Mouse (Mus musculus) lung, embryonic 14.5 days (tissue): Measurements from ENCODE around the gene Mgll. TPM values are rescaled to one million over a fixed set of nuclear protein-coding genes. Genes with fewer than 3 reads are reported as not detected.

Experiments used
- ATAC-seq: fragments of 200-750 bp; cut with Nextera tagmentation; 2 replicates; pipeline ENCODE4 v1.8.0; 2017; ENCODE audit warnings: mild to moderate bottlenecking, moderate TSS enrichment, moderate library complexity; ENCODE audit not compliant: insufficient read depth
- DNase-seq: peaks from one replicate; pipeline ENCODE4 v3.0.0-alpha.2; 2015
- H3K27ac ChIP-seq: fragments of 300-500 bp; sonication (generic); 2 replicates; pipeline ENCODE4 v1.5.1; 2014; ENCODE audit warnings: low read depth, mild to moderate bottlenecking, moderate library complexity
- H3K27me3 ChIP-seq: fragments of 300-500 bp; sonication (generic); 2 replicates; pipeline ENCODE4 v1.6.1; 2014; ENCODE audit warnings: low read length, control low read depth; ENCODE audit not compliant: insufficient read depth
- H3K36me3 ChIP-seq: fragments of 300-500 bp; sonication (generic); 2 replicates; pipeline ENCODE4 v1.6.1; 2014; ENCODE audit warnings: control low read depth; ENCODE audit not compliant: insufficient read depth
- H3K4me1 ChIP-seq: fragments of 300-500 bp; sonication (generic); 2 replicates; pipeline ENCODE4 v1.6.1; 2014; ENCODE audit warnings: antibody characterized with exemption, control low read depth; ENCODE audit not compliant: insufficient read depth
- H3K4me2 ChIP-seq: fragments of 300-500 bp; sonication (generic); 2 replicates; pipeline ENCODE4 v1.6.1; 2014; ENCODE audit warnings: mild to moderate bottlenecking
- H3K4me3 ChIP-seq: fragments of 300-500 bp; sonication (generic); 2 replicates; pipeline ENCODE4 v1.5.1; 2014; ENCODE audit warnings: low read depth, low read length
- H3K9ac ChIP-seq: fragments of 300-500 bp; sonication (generic); 2 replicates; pipeline ENCODE4 v1.6.1; 2014
- H3K9me3 ChIP-seq: fragments of 300-500 bp; sonication (generic); 2 replicates; pipeline ENCODE4 v1.6.1; 2016; ENCODE audit warnings: low read depth, low read length, control low read depth
- CTCF ChIP-seq: IDR thresholded peaks from 2 replicates; pipeline ENCODE4 v1.5.1; 2016; ENCODE audit warnings: antibody characterized with exemption, low read depth
- WGBS: fragments of 180-500 bp; shearing (Covaris S2); extraction: QIAGEN DNeasy Blood & Tissue Kit; methylation state at CpG from one replicate; pipeline ENCODE4 v1.1.7; 2014; 5-methylcytosine and 5-hydroxymethylcytosine counted together
- polyA plus RNA-seq: library from polyadenylated mRNA; unstranded; fragments of >200 nt; fragmentation: Nextera tagmentation; extraction: Ambion mirVana; gene quantifications from 2 replicates; pipeline ENCODE4 v1.2.1, GENCODE M21; 2014

Mgll gene
- 71.5 and 72.4 TPM in 2 replicates for polyA plus RNA-seq

- H3K9me3 ChIP-seq: no peaks in the 10 kb centered on the region
- H3K27me3 ChIP-seq: no peaks in the 10 kb centered on the region
- TF ChIP-seq CTCF: peak; percentile 38
- H3K36me3 ChIP-seq: peaks cover 9% of the 10 kb centered on the region; the same call in 1 of the 2 replicates
- peak within 1 kb of the TSS; percentile 65 for H3K4me3 ChIP-seq
- peak within 1 kb of the TSS; percentile 79 for H3K4me2 ChIP-seq
- H3K9ac ChIP-seq: peak within 1 kb of the TSS; percentile 79
- peak; percentile 80 for DNase-seq
- peaks cover 7% of the 10 kb centered on the region; the same call in 1 of the 2 replicates for H3K4me1 ChIP-seq
- H3K27ac ChIP-seq: peak within 1 kb of the TSS; percentile 73
- peak; percentile 86 for ATAC-seq
- WGBS: under 1% methylated on average over 105 of the region's 105 CpGs
Observed at GRCm38 (mm10) chr6:88724313-88725195, at the start of gene Mgll. Mgll (plus strand) TSS chr6:88724412.

- 82% methylated on average over 2 of the region's 2 CpGs for WGBS
- no peak overlapping the region for H3K9ac ChIP-seq
- H3K9me3 ChIP-seq: no peaks in the 10 kb centered on the region
- no peaks in the 10 kb centered on the region for H3K36me3 ChIP-seq
- no peak overlapping the region for H3K4me3 ChIP-seq
- TF ChIP-seq CTCF: no peak
- no peak overlapping the region for H3K27ac ChIP-seq
- ATAC-seq: no peak
- no peak overlapping the region for H3K4me2 ChIP-seq
- no peak for DNase-seq
- H3K4me1 ChIP-seq: no peaks in the 10 kb centered on the region
- no peaks in the 10 kb centered on the region for H3K27me3 ChIP-seq
Observed at GRCm38 (mm10) chr6:88675815-88676214, 48.4 kb upstream of the Mgll start.

GRCm38 (mm10) chr6:88676753-88677736 lies 47.2 kb upstream of the Mgll start:
- H3K27ac ChIP-seq: no peak overlapping the region
- no peaks in the 10 kb centered on the region for H3K36me3 ChIP-seq
- H3K4me2 ChIP-seq: no peak overlapping the region
- DNase-seq (no peak), ATAC-seq (no peak)
- H3K4me1 ChIP-seq: no peaks in the 10 kb centered on the region
- WGBS: 84% methylated on average over 6 of the region's 6 CpGs
- H3K9ac ChIP-seq: no peak overlapping the region
- no peaks in the 10 kb centered on the region for H3K27me3 ChIP-seq
- TF ChIP-seq CTCF: no peak
- no peak overlapping the region for H3K4me3 ChIP-seq
- H3K9me3 ChIP-seq: no peaks in the 10 kb centered on the region

DNA sequence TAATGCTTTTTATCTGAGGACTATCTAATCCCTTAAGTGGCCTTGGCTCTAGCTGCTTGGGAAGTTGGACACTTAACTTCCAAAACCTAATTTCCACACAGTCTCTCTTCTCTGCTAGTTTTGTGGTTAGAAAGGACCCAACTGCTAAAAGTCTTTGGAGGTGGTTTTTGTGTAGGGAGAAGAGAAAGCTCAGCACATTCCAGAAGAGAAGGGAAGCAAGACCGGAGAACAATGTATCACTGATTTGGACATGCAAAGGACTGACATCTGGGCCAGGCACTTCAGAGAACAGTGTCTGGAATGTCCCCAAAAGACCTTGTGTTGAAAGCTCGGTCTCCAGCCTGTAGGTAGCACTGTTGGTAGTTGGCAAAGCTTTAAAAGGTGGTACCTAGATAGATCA lies 46.5 kb upstream of the Mgll start:
- H3K4me1 ChIP-seq: no peaks in the 10 kb centered on the region
- H3K9ac ChIP-seq: no peak overlapping the region
- H3K4me3 ChIP-seq: no peak overlapping the region
- no peaks in the 10 kb centered on the region for H3K36me3 ChIP-seq
- no peak overlapping the region for H3K4me2 ChIP-seq
- WGBS: 62% methylated on average over 2 of the region's 2 CpGs
- TF ChIP-seq CTCF: no peak
- H3K9me3 ChIP-seq: no peaks in the 10 kb centered on the region
- DNase-seq (no peak), ATAC-seq (no peak)
- no peak overlapping the region for H3K27ac ChIP-seq
- H3K27me3 ChIP-seq: no peaks in the 10 kb centered on the region

DNA sequence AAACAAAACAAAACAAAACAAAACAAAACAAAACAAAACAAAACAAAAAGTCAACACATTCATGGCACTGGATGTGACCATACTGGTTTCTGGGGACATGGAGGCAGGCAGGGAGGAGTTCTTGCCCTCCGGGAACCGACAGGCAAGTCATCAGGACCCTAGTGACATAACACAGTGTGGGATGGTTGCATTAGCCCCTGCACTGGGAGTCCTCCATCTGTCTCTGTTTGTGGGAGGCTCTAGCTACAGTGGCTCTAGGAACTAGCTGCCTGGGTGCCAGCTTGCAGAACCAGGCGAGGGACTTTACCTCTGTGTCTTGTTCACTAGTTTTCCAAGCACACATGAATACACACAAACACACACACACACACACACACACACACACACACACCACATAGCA lies 43.2 kb upstream of the Mgll start:
- no peak for TF ChIP-seq CTCF
- H3K27ac ChIP-seq: no peak overlapping the region

GRCm38 (mm10) chr6:88683380-88684053 lies 40.7 kb upstream of the Mgll start:
- Histone ChIP-seq H3K27me3 (no peaks in the 10 kb centered on the region), H3K4me2 (no peak overlapping the region), H3K9me3 (no peaks in the 10 kb centered on the region), H3K4me1 (peaks cover 19% of the 10 kb centered on the region), H3K9ac (no peak overlapping the region), H3K27ac (peak overlapping the region; percentile 48; the same call in 1 of the 2 replicates), H3K4me3 (no peak overlapping the region), H3K36me3 (no peaks in the 10 kb centered on the region)
- WGBS: 36% methylated on average over 7 of the region's 7 CpGs
- no peak for TF ChIP-seq CTCF
- ATAC-seq: no peak
- peak; percentile 35 for DNase-seq

More for the DNA sequence above, 43.2 kb upstream of the Mgll start:
- Histone ChIP-seq H3K36me3 (no peaks in the 10 kb centered on the region), H3K27me3 (no peaks in the 10 kb centered on the region), H3K4me2 (no peak overlapping the region), H3K9ac (no peak overlapping the region), H3K4me3 (no peak overlapping the region), H3K4me1 (peaks cover 9% of the 10 kb centered on the region; the same call in 1 of the 2 replicates), H3K9me3 (no peaks in the 10 kb centered on the region)
- WGBS: 85% methylated on average over 3 of the region's 3 CpGs
- no peak for ATAC-seq
- no peak for DNase-seq
